Mouse (Mus musculus) inflammation-experienced regulatory T-cells, adult 16 weeks (primary cell): Measurements from ENCODE around the gene Crebrf. TPM values are rescaled to one million over a fixed set of nuclear protein-coding genes. Genes with fewer than 3 reads are reported as not detected.

Experiments used
- polyA plus RNA-seq: library from polyadenylated mRNA; unstranded; fragments of 100-300 nt; shearing (Covaris generic); gene quantifications from one replicate; pipeline ENCODE4 v1.2.1, GENCODE M21; 2017

The Crebrf gene
- 99.3 TPM for polyA plus RNA-seq

GRCm38 (mm10) chr17:26715271-26715758, at the start of gene Crebrf:
Gene Crebrf (plus strand): TSS chr17:26715650.

GRCm38 (mm10) chr17:26780750-26781571, 65.5 kb downstream of the Crebrf start, which contains the start of gene Bnip1:
Gene Bnip1 (plus strand): TSS chr17:26781066.

Other genes with a start within 250 kb of the Crebrf start
- gene Ergic1, start 154.2 kb upstream of the Crebrf start, polyA plus RNA-seq: 105 TPM
- gene Dusp1, start 153.5 kb upstream of the Crebrf start, polyA plus RNA-seq: 27.1 TPM
- gene Atp6v0e, start 52.4 kb upstream of the Crebrf start, polyA plus RNA-seq: 369 TPM
- 29.9 TPM for gene Bnip1, start 65.4 kb downstream of the Crebrf start, polyA plus RNA-seq
- gene Nkx2-5, start 129.4 kb downstream of the Crebrf start, polyA plus RNA-seq: not detected
- gene Kifc5b, start 201.4 kb downstream of the Crebrf start, polyA plus RNA-seq: 1.1 TPM
- gene Phf1, start 217.4 kb downstream of the Crebrf start, polyA plus RNA-seq: 144 TPM
- 173 TPM for gene Cuta, start 223.9 kb downstream of the Crebrf start, polyA plus RNA-seq
- gene Syngap1, start 225.6 kb downstream of the Crebrf start, polyA plus RNA-seq: not detected